Mouse (Mus musculus): ENCODE results near the gene Cyp2b13. TPM values are rescaled to one million over a fixed set of nuclear protein-coding genes. Genes with fewer than 3 reads are reported as not detected.

Cyp2b13 gene
- polyA plus RNA-seq, 1 experiment = not detected

Other genes starting within 250 kb of the Cyp2b13 start
- gene Cyp2s1, start 244.6 kb upstream of the Cyp2b13 start, polyA plus RNA-seq (2011; ENCODE audit: insufficient read depth, insufficient read length, low read depth, missing spikeins) = 2.8 and 3.1 TPM in 2 replicates
- not detected in 2 replicates for gene Cyp2b10, start 163.9 kb upstream of the Cyp2b13 start, polyA plus RNA-seq (2011; ENCODE audit: insufficient read depth, insufficient read length, low read depth, missing spikeins)
- not detected in 2 replicates for gene Cyp2b9, start 111.9 kb downstream of the Cyp2b13 start, polyA plus RNA-seq (2011; ENCODE audit: insufficient read depth, insufficient read length, low read depth, missing spikeins)
- not detected in 2 replicates for gene Vmn1r184, start 198.8 kb downstream of the Cyp2b13 start, polyA plus RNA-seq (2011; ENCODE audit: insufficient read depth, insufficient read length, low read depth, missing spikeins)
- not detected in 2 replicates for gene Cyp2a4, start 245.7 kb downstream of the Cyp2b13 start, polyA plus RNA-seq (2011; ENCODE audit: insufficient read depth, insufficient read length, low read depth, missing spikeins)